Mouse (Mus musculus): Measurements from ENCODE around the gene Hdac9. TPM values are rescaled to one million over a fixed set of nuclear protein-coding genes. Genes with fewer than 3 reads are reported as not detected.

Hdac9 gene
- polyA plus RNA-seq, 1 experiment from 2014 or later, result 1.5 TPM

DNA sequence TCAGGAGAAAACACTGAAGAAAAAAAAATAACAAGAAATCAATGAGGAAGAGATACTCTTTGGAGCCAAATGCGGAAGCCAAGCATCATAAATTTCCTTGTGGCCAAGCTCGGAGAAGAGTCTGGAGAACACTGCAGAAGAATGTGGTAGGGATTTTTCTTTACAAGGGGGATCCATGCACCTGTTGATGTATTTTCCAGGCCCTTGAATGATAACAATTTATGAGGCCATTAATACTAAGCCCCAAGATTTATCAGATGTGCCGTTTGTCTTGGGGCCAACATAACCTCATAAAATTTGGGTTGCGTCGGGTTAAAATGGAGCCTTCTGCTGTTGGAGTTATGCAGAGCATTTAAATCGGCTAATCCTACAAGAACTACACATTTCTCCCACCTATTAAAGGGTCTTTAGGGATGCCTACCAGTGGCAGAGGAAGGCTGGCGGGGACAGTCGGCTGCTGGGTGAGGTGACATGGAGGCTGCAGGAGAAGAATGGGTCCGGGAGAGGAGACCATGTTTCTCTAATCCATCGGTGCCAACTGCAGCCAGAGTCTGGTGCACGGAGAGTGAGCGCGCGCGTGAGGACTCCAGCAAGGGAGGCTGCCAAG lies 604.7 kb downstream of the Hdac9 start:
- H3K9me3 ChIP-seq (ENCODE audit: control insufficient read depth, low read length), result no peaks in the 10 kb centered on the region
- no peak overlapping the region for H3K27ac ChIP-seq (replicated peaks)
- H3K36me3 ChIP-seq (ENCODE audit: control insufficient read depth, insufficient read depth, low read length), result no peaks in the 10 kb centered on the region
- DNase-seq (ENCODE audit: low spot score) (no peak), ATAC-seq (ENCODE audit: low FRiP score, low TSS enrichment) (no peak)
- H3K9ac ChIP-seq (ENCODE audit: low read length), result no peak overlapping the region
- H3K4me3 ChIP-seq (ENCODE audit: low read depth, low read length), result no peak overlapping the region
- H3K27me3 ChIP-seq (ENCODE audit: control insufficient read depth, insufficient read depth, low read length), result no peaks in the 10 kb centered on the region
- TF ChIP-seq CTCF (IDR thresholded peaks at IDR 0.05; ENCODE audit: low read depth), result no peak
- TF ChIP-seq EP300 (optimal IDR thresholded peaks at IDR 0.05), result no peak
- H3K4me2 ChIP-seq (replicated peaks; ENCODE audit: low read depth), result no peak overlapping the region
- 77% methylated on average over 15 of the region's 15 CpGs for WGBS
- no peaks in the 10 kb centered on the region for H3K4me1 ChIP-seq (replicated peaks; ENCODE audit: control insufficient read depth, insufficient read depth)

DNA sequence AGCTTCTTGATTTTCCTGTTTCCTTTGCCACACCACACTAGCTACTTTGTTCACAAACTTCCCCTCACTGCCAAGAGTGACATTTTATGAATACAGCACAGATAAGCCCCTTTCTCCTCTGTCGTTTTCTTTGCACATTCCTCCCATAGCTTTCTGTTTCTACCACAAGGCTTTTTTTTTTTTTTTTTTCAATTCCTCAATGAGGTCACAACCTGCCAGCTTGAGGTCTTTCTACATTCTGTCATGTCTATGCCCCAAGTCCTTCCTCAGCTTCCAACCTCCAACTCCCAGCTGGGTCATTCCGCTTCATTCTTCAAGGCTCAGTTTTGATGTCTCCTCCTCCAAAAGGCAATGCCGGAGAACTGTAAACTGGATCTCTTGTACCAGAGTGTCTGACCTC lies 611.4 kb downstream of the Hdac9 start:
- ATAC-seq (ENCODE audit: low FRiP score, low TSS enrichment) (no peak), DNase-seq (ENCODE audit: low spot score) (no peak)
- Histone ChIP-seq H3K4me2 (replicated peaks; ENCODE audit: low read depth) (no peak overlapping the region), H3K27me3 (ENCODE audit: control insufficient read depth, insufficient read depth, low read length) (no peaks in the 10 kb centered on the region), H3K9me3 (ENCODE audit: control insufficient read depth, low read length) (no peaks in the 10 kb centered on the region), H3K36me3 (ENCODE audit: control insufficient read depth, insufficient read depth, low read length) (no peaks in the 10 kb centered on the region), H3K4me1 (replicated peaks; ENCODE audit: control insufficient read depth, insufficient read depth) (no peaks in the 10 kb centered on the region), H3K9ac (ENCODE audit: low read length) (no peak overlapping the region), H3K4me3 (ENCODE audit: low read depth, low read length) (no peak overlapping the region), H3K27ac (replicated peaks) (no peak overlapping the region)
- WGBS, result 48% methylated on average over 3 of the region's 3 CpGs
- TF ChIP-seq CTCF (IDR thresholded peaks at IDR 0.05; ENCODE audit: low read depth), result no peak
- no peak for TF ChIP-seq EP300 (optimal IDR thresholded peaks at IDR 0.05)

DNA sequence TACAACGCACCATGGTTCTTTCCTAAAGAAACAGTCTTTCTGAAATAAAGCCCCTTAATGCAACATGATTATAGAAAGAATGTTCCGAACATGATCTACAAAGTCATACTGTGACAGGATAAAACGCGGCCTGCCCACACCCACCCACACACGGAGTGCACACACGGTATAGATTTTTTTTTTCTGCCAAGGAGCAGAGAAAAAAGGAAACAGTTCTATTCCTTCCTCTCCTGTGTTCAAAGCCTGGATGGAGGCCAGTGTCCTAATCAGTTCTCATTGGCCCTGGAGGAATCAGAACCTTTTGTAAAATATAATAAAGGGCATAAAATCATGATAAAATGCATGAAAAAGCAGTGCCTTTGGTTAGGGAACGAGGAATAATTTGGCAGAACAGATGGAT lies 624.5 kb downstream of the Hdac9 start:
- Histone ChIP-seq H3K36me3 (ENCODE audit: control insufficient read depth, insufficient read depth, low read length) (no peaks in the 10 kb centered on the region), H3K27ac (replicated peaks) (no peak overlapping the region), H3K27me3 (ENCODE audit: control insufficient read depth, insufficient read depth, low read length) (no peaks in the 10 kb centered on the region), H3K9me3 (ENCODE audit: control insufficient read depth, low read length) (no peaks in the 10 kb centered on the region), H3K4me2 (replicated peaks; ENCODE audit: low read depth) (no peak overlapping the region), H3K4me1 (replicated peaks; ENCODE audit: control insufficient read depth, insufficient read depth) (no peaks in the 10 kb centered on the region), H3K4me3 (ENCODE audit: low read depth, low read length) (no peak overlapping the region), H3K9ac (ENCODE audit: low read length) (no peak overlapping the region)
- ATAC-seq (ENCODE audit: low FRiP score, low TSS enrichment) (no peak), DNase-seq (ENCODE audit: low spot score) (no peak)
- no peak for TF ChIP-seq CTCF (IDR thresholded peaks at IDR 0.05; ENCODE audit: low read depth)
- no peak for TF ChIP-seq EP300 (optimal IDR thresholded peaks at IDR 0.05)
- 71% methylated on average over 7 of the region's 7 CpGs for WGBS

DNA sequence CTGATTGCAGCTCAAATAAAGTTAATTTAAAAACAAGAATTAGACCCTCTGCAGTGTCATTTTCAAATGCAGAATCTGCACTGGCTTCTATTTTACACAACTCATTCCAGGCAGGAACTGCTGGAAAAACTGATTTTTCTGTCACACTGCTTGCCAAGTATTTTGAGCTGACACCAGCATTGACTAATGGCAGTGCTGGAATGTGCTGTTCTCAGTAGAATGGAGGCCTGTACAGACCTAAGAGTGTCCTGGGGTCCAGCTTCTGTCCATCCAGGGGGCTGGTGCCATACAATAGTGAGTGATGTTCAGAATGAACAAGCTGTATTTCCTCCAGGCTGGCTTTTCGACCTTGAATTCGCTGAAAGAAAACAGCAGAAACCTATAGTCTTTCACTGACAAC lies 629.7 kb downstream of the Hdac9 start:
- H3K27me3 ChIP-seq (ENCODE audit: control insufficient read depth, insufficient read depth, low read length), result no peaks in the 10 kb centered on the region
- H3K4me3 ChIP-seq (ENCODE audit: low read depth, low read length), result no peak overlapping the region
- no peak overlapping the region for H3K4me2 ChIP-seq (replicated peaks; ENCODE audit: low read depth)
- ATAC-seq (ENCODE audit: low FRiP score, low TSS enrichment), result no peak
- H3K9me3 ChIP-seq (ENCODE audit: control insufficient read depth, low read length), result no peaks in the 10 kb centered on the region
- no peak for DNase-seq (ENCODE audit: low spot score)
- no peaks in the 10 kb centered on the region for H3K4me1 ChIP-seq (replicated peaks; ENCODE audit: control insufficient read depth, insufficient read depth)
- H3K36me3 ChIP-seq (ENCODE audit: control insufficient read depth, insufficient read depth, low read length), result no peaks in the 10 kb centered on the region
- WGBS, result 51% methylated on average over 2 of the region's 2 CpGs
- no peak overlapping the region for H3K9ac ChIP-seq (ENCODE audit: low read length)
- H3K27ac ChIP-seq (replicated peaks), result no peak overlapping the region
- TF ChIP-seq CTCF (IDR thresholded peaks at IDR 0.05; ENCODE audit: low read depth) (no peak), EP300 (optimal IDR thresholded peaks at IDR 0.05) (no peak)

DNA sequence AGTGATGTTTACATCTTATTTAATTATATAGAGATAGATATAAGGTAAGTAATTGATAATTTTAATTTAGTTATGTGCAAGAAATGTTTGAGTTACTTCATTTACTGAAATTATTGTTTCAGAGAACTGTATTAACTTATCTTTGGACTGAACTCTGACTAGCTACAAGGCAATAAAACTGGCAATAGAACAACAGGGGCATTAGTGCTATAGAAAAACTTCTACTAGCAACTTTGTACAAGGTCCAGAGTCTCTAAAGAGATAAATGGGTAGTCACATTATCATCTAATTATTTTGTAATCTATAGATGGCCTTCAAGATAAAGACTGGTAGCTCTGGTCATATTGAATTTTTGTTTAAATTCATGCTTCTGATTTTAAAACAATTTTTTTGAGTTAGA lies 632.0 kb downstream of the Hdac9 start:
- no peak overlapping the region for H3K4me2 ChIP-seq (replicated peaks; ENCODE audit: low read depth)
- no peak overlapping the region for H3K4me3 ChIP-seq (ENCODE audit: low read depth, low read length)
- no peak for ATAC-seq (ENCODE audit: low FRiP score, low TSS enrichment)
- no peak for DNase-seq (ENCODE audit: low spot score)
- TF ChIP-seq CTCF (IDR thresholded peaks at IDR 0.05; ENCODE audit: low read depth) (no peak), EP300 (optimal IDR thresholded peaks at IDR 0.05) (no peak)
- no peak overlapping the region for H3K27ac ChIP-seq (replicated peaks)
- H3K4me1 ChIP-seq (replicated peaks; ENCODE audit: control insufficient read depth, insufficient read depth), result no peaks in the 10 kb centered on the region
- H3K9me3 ChIP-seq (ENCODE audit: control insufficient read depth, low read length), result no peaks in the 10 kb centered on the region
- no peak overlapping the region for H3K9ac ChIP-seq (ENCODE audit: low read length)
- no peaks in the 10 kb centered on the region for H3K27me3 ChIP-seq (ENCODE audit: control insufficient read depth, insufficient read depth, low read length)
- no peaks in the 10 kb centered on the region for H3K36me3 ChIP-seq (ENCODE audit: control insufficient read depth, insufficient read depth, low read length)

DNA sequence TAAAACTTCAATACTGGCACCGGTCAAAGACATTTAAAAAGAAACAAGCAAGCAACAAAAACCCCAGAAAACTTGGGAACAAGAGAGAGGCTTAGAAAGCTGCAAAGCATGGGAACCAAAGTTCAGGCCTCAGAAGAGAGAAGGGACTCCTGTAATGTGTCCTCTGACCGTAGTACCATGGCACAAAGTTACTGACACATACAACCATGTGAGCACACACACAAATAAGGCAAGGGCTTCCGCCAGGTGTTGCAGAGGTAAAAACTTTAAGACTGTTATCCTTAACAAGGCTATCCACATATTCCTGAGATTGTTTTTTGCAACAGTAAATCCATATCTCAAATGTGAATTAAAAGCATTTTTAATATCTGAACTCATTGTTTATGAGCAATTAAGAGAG lies 632.5 kb downstream of the Hdac9 start:
- DNase-seq (ENCODE audit: low spot score) (no peak), ATAC-seq (ENCODE audit: low FRiP score, low TSS enrichment) (no peak)
- WGBS, result 89% methylated on average over 3 of the region's 3 CpGs
- Histone ChIP-seq H3K4me2 (replicated peaks; ENCODE audit: low read depth) (no peak overlapping the region), H3K9me3 (ENCODE audit: control insufficient read depth, low read length) (no peaks in the 10 kb centered on the region), H3K4me3 (ENCODE audit: low read depth, low read length) (no peak overlapping the region), H3K4me1 (replicated peaks; ENCODE audit: control insufficient read depth, insufficient read depth) (no peaks in the 10 kb centered on the region), H3K36me3 (ENCODE audit: control insufficient read depth, insufficient read depth, low read length) (no peaks in the 10 kb centered on the region), H3K9ac (ENCODE audit: low read length) (no peak overlapping the region), H3K27me3 (ENCODE audit: control insufficient read depth, insufficient read depth, low read length) (no peaks in the 10 kb centered on the region), H3K27ac (replicated peaks) (no peak overlapping the region)
- no peak for TF ChIP-seq CTCF (IDR thresholded peaks at IDR 0.05; ENCODE audit: low read depth)
- no peak for TF ChIP-seq EP300 (optimal IDR thresholded peaks at IDR 0.05)

Data from stomach, postnatal 0 days (tissue).